Mouse (Mus musculus) lung, embryonic 14.5 days (tissue): ENCODE measurements around the gene Ttc30a1. TPM values are rescaled to one million over a fixed set of nuclear protein-coding genes. Genes with fewer than 3 reads are reported as not detected.

Experiments used
- ATAC-seq: fragments of 200-750 bp; cut with Nextera tagmentation; 2 replicates; pipeline ENCODE4 v1.8.0; 2017; ENCODE audit warnings: mild to moderate bottlenecking, moderate TSS enrichment, moderate library complexity; ENCODE audit not compliant: insufficient read depth
- DNase-seq: peaks from one replicate; pipeline ENCODE4 v3.0.0-alpha.2; 2015
- H3K27ac ChIP-seq: fragments of 300-500 bp; sonication (generic); 2 replicates; pipeline ENCODE4 v1.5.1; 2014; ENCODE audit warnings: low read depth, mild to moderate bottlenecking, moderate library complexity
- H3K27me3 ChIP-seq: fragments of 300-500 bp; sonication (generic); 2 replicates; pipeline ENCODE4 v1.6.1; 2014; ENCODE audit warnings: low read length, control low read depth; ENCODE audit not compliant: insufficient read depth
- H3K36me3 ChIP-seq: fragments of 300-500 bp; sonication (generic); 2 replicates; pipeline ENCODE4 v1.6.1; 2014; ENCODE audit warnings: control low read depth; ENCODE audit not compliant: insufficient read depth
- H3K4me1 ChIP-seq: fragments of 300-500 bp; sonication (generic); 2 replicates; pipeline ENCODE4 v1.6.1; 2014; ENCODE audit warnings: antibody characterized with exemption, control low read depth; ENCODE audit not compliant: insufficient read depth
- H3K4me2 ChIP-seq: fragments of 300-500 bp; sonication (generic); 2 replicates; pipeline ENCODE4 v1.6.1; 2014; ENCODE audit warnings: mild to moderate bottlenecking
- H3K4me3 ChIP-seq: fragments of 300-500 bp; sonication (generic); 2 replicates; pipeline ENCODE4 v1.5.1; 2014; ENCODE audit warnings: low read depth, low read length
- H3K9ac ChIP-seq: fragments of 300-500 bp; sonication (generic); 2 replicates; pipeline ENCODE4 v1.6.1; 2014
- H3K9me3 ChIP-seq: fragments of 300-500 bp; sonication (generic); 2 replicates; pipeline ENCODE4 v1.6.1; 2016; ENCODE audit warnings: low read depth, low read length, control low read depth
- CTCF ChIP-seq: IDR thresholded peaks from 2 replicates; pipeline ENCODE4 v1.5.1; 2016; ENCODE audit warnings: antibody characterized with exemption, low read depth
- WGBS: fragments of 180-500 bp; shearing (Covaris S2); extraction: QIAGEN DNeasy Blood & Tissue Kit; methylation state at CpG from one replicate; pipeline ENCODE4 v1.1.7; 2014; 5-methylcytosine and 5-hydroxymethylcytosine counted together
- polyA plus RNA-seq: library from polyadenylated mRNA; unstranded; fragments of >200 nt; fragmentation: Nextera tagmentation; extraction: Ambion mirVana; gene quantifications from 2 replicates; pipeline ENCODE4 v1.2.1, GENCODE M21; 2014

The Ttc30a1 gene
- polyA plus RNA-seq, 1 experiment from 2014 or later: 9.0 TPM

DNA sequence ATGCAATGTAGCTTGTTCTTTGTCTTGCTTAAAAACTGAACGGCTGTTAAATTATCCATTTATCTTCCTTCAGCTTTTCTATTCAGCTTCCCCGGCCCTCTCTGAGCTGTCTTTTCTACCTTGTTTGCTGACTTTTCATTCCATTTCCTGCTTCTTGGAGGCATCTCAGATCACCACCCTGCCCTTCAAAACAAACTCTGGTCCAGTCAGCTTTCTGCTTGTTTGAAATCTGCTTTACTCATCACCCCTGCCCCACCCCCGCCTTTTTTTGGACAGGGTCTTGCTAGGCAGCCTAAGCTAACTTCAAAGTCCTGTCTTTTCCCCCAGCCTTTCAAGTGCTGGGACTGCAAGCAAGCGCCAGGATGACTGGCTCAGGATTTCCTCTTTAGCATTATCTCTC is 24.4 kb upstream of the Ttc30a1 start:
- Histone ChIP-seq H3K36me3 (no peaks in the 10 kb centered on the region), H3K27ac (no peak overlapping the region), H3K4me3 (no peak overlapping the region), H3K4me1 (no peaks in the 10 kb centered on the region), H3K9me3 (no peaks in the 10 kb centered on the region), H3K27me3 (no peaks in the 10 kb centered on the region), H3K9ac (no peak overlapping the region), H3K4me2 (no peak overlapping the region)
- 10% methylated on average over 4 of the region's 4 CpGs for WGBS
- DNase-seq: no peak
- TF ChIP-seq CTCF: no peak
- no peak for ATAC-seq

DNA sequence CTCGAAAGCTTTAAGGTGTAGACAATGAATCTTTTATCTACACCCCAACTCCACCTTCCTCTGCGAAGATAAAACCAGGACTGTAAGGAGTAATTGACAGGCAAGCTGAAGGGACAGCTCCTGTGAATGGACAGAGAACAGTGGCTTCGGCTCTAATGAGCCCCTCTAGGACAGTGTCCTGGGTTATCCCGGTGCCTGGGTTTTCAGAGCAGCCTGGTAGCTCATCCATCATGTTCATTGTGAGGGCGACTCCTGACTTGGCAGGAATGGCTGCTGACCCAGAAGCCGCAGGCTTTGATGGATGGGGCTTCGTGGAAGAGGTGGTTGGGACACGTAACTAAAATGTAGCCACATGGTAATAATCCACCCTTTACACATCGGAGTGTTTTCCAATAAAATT is 21.1 kb upstream of the Ttc30a1 start:
- peaks cover 8% of the 10 kb centered on the region; the same call in 1 of the 2 replicates for H3K4me1 ChIP-seq
- H3K27me3 ChIP-seq: no peaks in the 10 kb centered on the region
- no peak overlapping the region for H3K4me2 ChIP-seq
- no peaks in the 10 kb centered on the region for H3K36me3 ChIP-seq
- no peak overlapping the region for H3K9ac ChIP-seq
- no peaks in the 10 kb centered on the region for H3K9me3 ChIP-seq
- no peak overlapping the region for H3K4me3 ChIP-seq
- DNase-seq (no peak), ATAC-seq (no peak)
- 26% methylated on average over 9 of the region's 9 CpGs for WGBS
- no peak overlapping the region for H3K27ac ChIP-seq
- TF ChIP-seq CTCF: no peak

DNA sequence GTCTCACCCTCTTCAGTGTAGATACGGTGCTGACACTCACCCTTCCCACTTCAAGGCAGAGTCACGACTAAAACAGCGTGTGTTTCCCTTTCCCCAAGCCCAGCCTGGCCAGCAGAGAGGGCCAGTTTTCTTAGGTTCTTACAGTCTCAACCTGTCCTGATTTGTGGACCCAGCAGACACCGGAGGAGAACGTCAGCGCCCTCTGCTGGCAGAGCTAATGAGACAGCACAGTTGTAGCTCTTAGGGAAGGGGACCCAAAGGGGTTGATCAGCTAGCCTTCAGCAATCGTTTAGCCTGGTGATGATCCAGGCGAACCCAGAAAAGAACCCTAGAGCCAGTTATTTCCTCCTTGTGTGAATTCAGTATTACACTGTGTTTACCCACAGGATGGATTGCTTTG is 19.6 kb upstream of the Ttc30a1 start:
- no peaks in the 10 kb centered on the region for H3K9me3 ChIP-seq
- TF ChIP-seq CTCF: peak; percentile 72
- no peaks in the 10 kb centered on the region for H3K36me3 ChIP-seq
- H3K4me3 ChIP-seq: no peak overlapping the region
- 40% methylated on average over 8 of the region's 8 CpGs for WGBS
- ATAC-seq (peak; percentile 37; the same call in 1 of the 2 replicates), DNase-seq (peak; percentile 76)
- H3K9ac ChIP-seq: no peak overlapping the region
- H3K27me3 ChIP-seq: no peaks in the 10 kb centered on the region
- no peak overlapping the region for H3K4me2 ChIP-seq
- peaks cover 11% of the 10 kb centered on the region; the same call in 1 of the 2 replicates for H3K4me1 ChIP-seq
- no peak overlapping the region for H3K27ac ChIP-seq

DNA sequence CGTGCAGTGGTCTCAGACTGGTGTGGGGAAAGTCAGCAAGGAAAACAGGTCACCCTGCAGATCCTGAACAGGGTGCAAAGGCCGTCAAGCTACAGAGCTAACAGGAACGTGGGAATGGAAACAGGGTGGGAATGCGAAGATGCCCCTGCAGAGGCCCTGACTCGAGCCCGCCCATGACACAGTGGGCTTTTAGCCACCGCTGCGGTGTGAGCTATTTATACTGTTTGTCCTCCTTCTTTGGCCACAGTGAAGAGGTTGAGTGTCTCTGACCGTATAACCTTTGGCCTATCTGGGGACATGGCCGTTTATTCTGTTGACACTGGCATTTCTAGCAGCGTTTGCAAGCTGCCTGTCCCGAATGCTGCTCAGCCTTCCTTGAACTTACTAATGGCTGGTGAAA is 17.9 kb upstream of the Ttc30a1 start:
- H3K27ac ChIP-seq: no peak overlapping the region
- DNase-seq (no peak), ATAC-seq (no peak)
- H3K27me3 ChIP-seq: no peaks in the 10 kb centered on the region
- H3K4me1 ChIP-seq: peaks cover 11% of the 10 kb centered on the region; the same call in 1 of the 2 replicates
- WGBS: 31% methylated on average over 12 of the region's 12 CpGs
- TF ChIP-seq CTCF: no peak
- no peaks in the 10 kb centered on the region for H3K9me3 ChIP-seq
- no peak overlapping the region for H3K9ac ChIP-seq
- no peaks in the 10 kb centered on the region for H3K36me3 ChIP-seq
- H3K4me2 ChIP-seq: no peak overlapping the region
- H3K4me3 ChIP-seq: no peak overlapping the region

DNA sequence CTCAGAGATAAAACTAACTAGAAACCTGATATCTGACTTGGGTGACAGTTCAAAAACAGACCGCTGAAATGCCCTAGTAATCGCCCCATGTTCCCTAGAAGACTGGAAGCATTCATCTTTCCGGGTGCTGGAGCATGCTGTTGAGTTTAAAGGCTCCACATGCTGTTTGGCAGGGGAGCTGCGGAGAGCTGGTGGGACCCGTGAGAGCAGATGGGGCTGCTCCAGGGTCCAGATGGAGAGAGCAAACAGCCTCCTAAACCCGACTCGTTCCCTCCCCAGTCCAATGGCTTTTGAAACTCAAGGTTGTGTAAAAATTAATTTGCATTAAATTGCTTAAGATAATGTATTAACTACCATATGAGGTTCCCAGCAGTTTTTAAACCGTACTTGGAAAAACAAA is 16.9 kb upstream of the Ttc30a1 start:
- no peaks in the 10 kb centered on the region for H3K36me3 ChIP-seq
- WGBS: 13% methylated on average over 8 of the region's 8 CpGs
- ATAC-seq: peak; percentile 50; the same call in 1 of the 2 replicates

DNA sequence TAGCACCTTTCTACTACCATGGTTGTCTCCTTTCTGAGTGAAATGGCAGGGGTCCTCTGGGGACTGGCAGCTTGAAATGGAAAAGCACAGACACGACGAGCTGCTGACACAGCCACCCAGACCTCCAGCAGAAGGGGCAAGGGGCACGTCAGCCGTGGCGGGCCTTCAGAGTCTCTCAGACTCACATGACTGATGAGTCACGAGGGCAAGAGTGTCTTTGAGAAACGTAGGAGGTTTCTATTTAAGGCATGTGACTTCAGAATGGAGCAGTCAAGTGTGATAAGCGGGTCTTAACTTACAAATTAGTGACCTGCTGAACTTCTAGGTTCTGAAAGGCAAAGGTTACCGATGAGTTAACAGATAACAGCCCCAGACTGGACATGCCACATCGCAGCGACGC is 16.0 kb upstream of the Ttc30a1 start:
- Histone ChIP-seq H3K4me2 (no peak overlapping the region), H3K9me3 (no peaks in the 10 kb centered on the region), H3K9ac (no peak overlapping the region), H3K4me3 (no peak overlapping the region), H3K27me3 (no peaks in the 10 kb centered on the region), H3K4me1 (peaks cover 11% of the 10 kb centered on the region; the same call in 1 of the 2 replicates), H3K27ac (no peak overlapping the region), H3K36me3 (no peaks in the 10 kb centered on the region)
- TF ChIP-seq CTCF: no peak
- ATAC-seq (no peak), DNase-seq (no peak)
- WGBS: 28% methylated on average over 12 of the region's 12 CpGs

More for the DNA sequence above, 16.9 kb upstream of the Ttc30a1 start:
- no peak overlapping the region for H3K4me2 ChIP-seq
- H3K4me1 ChIP-seq: peaks cover 11% of the 10 kb centered on the region; the same call in 1 of the 2 replicates
- no peaks in the 10 kb centered on the region for H3K9me3 ChIP-seq
- TF ChIP-seq CTCF: no peak
- H3K9ac ChIP-seq: no peak overlapping the region
- no peak overlapping the region for H3K4me3 ChIP-seq
- H3K27me3 ChIP-seq: no peaks in the 10 kb centered on the region
- H3K27ac ChIP-seq: 0 out of 2 replicates have a peak overlapping the region, but pooled peaks have one; percentile 19
- peak; percentile 67 for DNase-seq

DNA sequence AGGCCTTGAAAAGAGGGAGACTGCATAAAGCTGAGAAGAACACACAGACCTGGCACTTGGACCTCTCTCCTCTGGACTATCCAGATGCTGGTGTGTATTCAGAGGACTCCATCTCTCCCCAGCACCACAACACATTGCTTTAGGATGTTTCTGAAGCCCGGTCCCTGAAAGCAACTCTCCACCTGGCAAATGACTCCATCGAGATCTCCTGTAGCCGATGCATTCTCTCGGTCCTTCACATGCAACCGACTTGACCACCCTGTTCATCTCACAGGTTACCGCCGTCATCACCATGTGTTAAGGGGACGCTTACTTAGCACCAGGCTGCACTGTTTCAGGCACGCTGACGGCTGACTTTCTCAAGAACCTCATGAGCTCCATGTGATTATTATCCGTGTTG is 13.1 kb upstream of the Ttc30a1 start:
- ATAC-seq: no peak
- 91% methylated on average over 11 of the region's 11 CpGs for WGBS

More for the DNA sequence above, 13.1 kb upstream of the Ttc30a1 start:
- Histone ChIP-seq H3K36me3 (no peaks in the 10 kb centered on the region), H3K27me3 (no peaks in the 10 kb centered on the region), H3K4me2 (no peak overlapping the region), H3K27ac (no peak overlapping the region), H3K4me1 (peaks cover 25% of the 10 kb centered on the region), H3K9me3 (no peaks in the 10 kb centered on the region), H3K9ac (no peak overlapping the region), H3K4me3 (no peak overlapping the region)
- no peak for TF ChIP-seq CTCF
- no peak for DNase-seq
